Mouse (Mus musculus) liver, adult 2 months (tissue): ENCODE data around the gene Timm50. TPM values are rescaled to one million over a fixed set of nuclear protein-coding genes. Genes with fewer than 3 reads are reported as not detected.

Experiments
- DNase-seq: peaks from one replicate; pipeline ENCODE4 v3.0.0-alpha.2; 2011; ENCODE audit warnings: low read depth, low spot score; ENCODE audit errors: extremely low read depth
- H3K27ac ChIP-seq: fragments of 200-500 bp; replicated peaks from 2 replicates; pipeline ENCODE4 v1.5.1; 2012; ENCODE audit warnings: low read depth, mild to moderate bottlenecking, control low read depth, inconsistent platforms, low read length; ENCODE audit not compliant: insufficient read depth
- H3K27me3 ChIP-seq: fragments of 200-500 bp; 2 replicates; pipeline ENCODE4 v1.6.1; 2012; ENCODE audit warnings: mild to moderate bottlenecking, moderate library complexity, low read length, inconsistent platforms; ENCODE audit not compliant: control insufficient read depth, insufficient read depth
- H3K36me3 ChIP-seq: fragments of 200-500 bp; 2 replicates; pipeline ENCODE4 v1.6.1; 2012; ENCODE audit warnings: low read length, inconsistent platforms; ENCODE audit not compliant: control insufficient read depth, insufficient read depth
- H3K4me1 ChIP-seq: fragments of 200-500 bp; 2 replicates; pipeline ENCODE4 v1.6.1; 2011; ENCODE audit warnings: low read length; ENCODE audit not compliant: control insufficient read depth, insufficient read depth
- H3K4me3 ChIP-seq: fragments of 200-500 bp; 2 replicates; pipeline ENCODE4 v1.5.1; 2011; ENCODE audit warnings: low read depth, mild to moderate bottlenecking, control low read depth, low read length, moderate library complexity; ENCODE audit not compliant: insufficient read depth
- H3K79me2 ChIP-seq: fragments of 200-500 bp; 2 replicates; pipeline ENCODE4 v1.6.1; 2012; ENCODE audit warnings: inconsistent platforms, mild to moderate bottlenecking, low read length, moderate library complexity; ENCODE audit not compliant: control insufficient read depth, insufficient read depth
- H3K9ac ChIP-seq: fragments of 200-500 bp; 2 replicates; pipeline ENCODE4 v1.6.1; 2012; ENCODE audit warnings: low read depth, mild to moderate bottlenecking, control low read depth, inconsistent platforms, low read length
- CTCF ChIP-seq: fragments of 200-500 bp; IDR thresholded peaks from 2 replicates; pipeline ENCODE4 v1.5.1; 2011; ENCODE audit warnings: low read depth, low read length, control low read depth
- POLR2A ChIP-seq: fragments of 200-500 bp; IDR thresholded peaks from 2 replicates; pipeline ENCODE4 v1.6.1; 2011; ENCODE audit warnings: low read length, control low read depth; ENCODE audit not compliant: insufficient read depth; ENCODE audit errors: extremely low read depth
- WGBS: fragments of 180-500 bp; shearing (Covaris S2); methylation state at CpG from one replicate; pipeline ENCODE4 v1.1.7; 2018; 5-methylcytosine and 5-hydroxymethylcytosine counted together
- polyA plus RNA-seq: library from polyadenylated mRNA; depleted of rRNA; stranded (reverse); fragments of >200 nt; gene quantifications from 2 replicates; pipeline ENCODE4 v1.2.3, GENCODE M21; 2012; rRNA removed
- total RNA-seq: library from RNA; depleted of rRNA; stranded (reverse); fragments of >200 nt; gene quantifications from 2 replicates; pipeline ENCODE4 v1.2.3, GENCODE M21; 2014; rRNA removed

Timm50 gene
- total and polyA plus RNA-seq, 2 experiments, result 22.6 to 52.6 TPM

GRCm38 (mm10) chr7:28265391-28265790 lies 46.5 kb downstream of the Timm50 start:
- H3K27me3 ChIP-seq, result 0 out of 2 replicates have a peak, but pooled peaks cover 3% of the 10 kb centered on the region
- no peak overlapping the region for H3K4me3 ChIP-seq
- no peak for DNase-seq
- H3K79me2 ChIP-seq, result no peaks in the 10 kb centered on the region
- H3K9ac ChIP-seq, result no peak overlapping the region
- H3K4me1 ChIP-seq, result no peaks in the 10 kb centered on the region
- TF ChIP-seq POLR2A, result no peak
- TF ChIP-seq CTCF, result no peak
- H3K36me3 ChIP-seq, result no peaks in the 10 kb centered on the region
- 90% methylated on average over 13 of the region's 13 CpGs for WGBS
- H3K27ac ChIP-seq, result no peak overlapping the region

GRCm38 (mm10) chr7:28263786-28264185 lies 48.1 kb downstream of the Timm50 start:
- H3K4me3 ChIP-seq, result no peak overlapping the region
- no peaks in the 10 kb centered on the region for H3K4me1 ChIP-seq
- no peak overlapping the region for H3K27ac ChIP-seq
- no peak overlapping the region for H3K9ac ChIP-seq
- H3K36me3 ChIP-seq, result no peaks in the 10 kb centered on the region
- no peak for DNase-seq
- TF ChIP-seq CTCF (no peak), POLR2A (no peak)
- H3K79me2 ChIP-seq, result no peaks in the 10 kb centered on the region
- H3K27me3 ChIP-seq, result 0 out of 2 replicates have a peak, but pooled peaks cover 3% of the 10 kb centered on the region
- 5% methylated on average over 15 of the region's 15 CpGs for WGBS

- WGBS, result 59% methylated on average over 5 of the region's 5 CpGs
- no peak for TF ChIP-seq CTCF
- no peak for TF ChIP-seq POLR2A
- DNase-seq, result no peak
- Histone ChIP-seq H3K4me3 (no peak overlapping the region), H3K27me3 (0 out of 2 replicates have a peak, but pooled peaks cover 3% of the 10 kb centered on the region), H3K79me2 (no peaks in the 10 kb centered on the region), H3K27ac (no peak overlapping the region), H3K4me1 (no peaks in the 10 kb centered on the region), H3K36me3 (no peaks in the 10 kb centered on the region), H3K9ac (no peak overlapping the region)
Observed at GRCm38 (mm10) chr7:28262861-28263260, 49.0 kb downstream of the Timm50 start.

Other genes with a start within 250 kb of the Timm50 start
- gene Fcgbp, start 240.8 kb downstream of the Timm50 start, total RNA-seq, result 0.07 and 0.74 TPM in 2 replicates
- gene Fcgbp, start 240.8 kb downstream of the Timm50 start, polyA plus RNA-seq, result 1.2 and 1.4 TPM in 2 replicates
- not detected in 2 replicates for gene 9530053A07Rik, start 182.6 kb downstream of the Timm50 start, total RNA-seq
- not detected in 2 replicates for gene 9530053A07Rik, start 182.6 kb downstream of the Timm50 start, polyA plus RNA-seq
- 34.0 and 38.6 TPM in 2 replicates for gene Fbl, start 142.4 kb downstream of the Timm50 start, total RNA-seq
- 32.7 and 36.0 TPM in 2 replicates for gene Fbl, start 142.4 kb downstream of the Timm50 start, polyA plus RNA-seq
- gene Dyrk1b, start 132.6 kb downstream of the Timm50 start, total RNA-seq, result 7.0 and 9.7 TPM in 2 replicates
- 14.8 and 16.6 TPM in 2 replicates for gene Dyrk1b, start 132.6 kb downstream of the Timm50 start, polyA plus RNA-seq
- gene Eid2, start 44.2 kb downstream of the Timm50 start, total RNA-seq, result 0.28 and 0.47 TPM in 2 replicates
- gene Eid2, start 44.2 kb downstream of the Timm50 start, polyA plus RNA-seq, result 0.35 and 0.50 TPM in 2 replicates
- 1.9 and 3.0 TPM in 2 replicates for gene Eid2b, start 34.3 kb downstream of the Timm50 start, total RNA-seq
- 3.5 and 3.9 TPM in 2 replicates for gene Eid2b, start 34.3 kb downstream of the Timm50 start, polyA plus RNA-seq
- not detected in 2 replicates for gene Selenov, start 20.9 kb downstream of the Timm50 start, total RNA-seq
- not detected in 2 replicates for gene Selenov, start 20.9 kb downstream of the Timm50 start, polyA plus RNA-seq
- not detected in 2 replicates for gene Dll3, start 9.8 kb downstream of the Timm50 start, total RNA-seq
- gene Dll3, start 9.8 kb downstream of the Timm50 start, polyA plus RNA-seq, result not detected in 2 replicates
- gene Supt5, start 26.7 kb upstream of the Timm50 start, total RNA-seq, result 15.1 and 20.7 TPM in 2 replicates
- 52.3 and 67.3 TPM in 2 replicates for gene Supt5, start 26.7 kb upstream of the Timm50 start, polyA plus RNA-seq
- gene Rps16, start 38.6 kb upstream of the Timm50 start, total RNA-seq, result 110 and 136 TPM in 2 replicates
- 471 and 577 TPM in 2 replicates for gene Rps16, start 38.6 kb upstream of the Timm50 start, polyA plus RNA-seq
- gene Plekhg2, start 60.5 kb upstream of the Timm50 start, total RNA-seq, result 0.65 and 1.3 TPM in 2 replicates
- 3.3 and 3.5 TPM in 2 replicates for gene Plekhg2, start 60.5 kb upstream of the Timm50 start, polyA plus RNA-seq
- 16.4 and 25.4 TPM in 2 replicates for gene Zfp36, start 68.2 kb upstream of the Timm50 start, total RNA-seq
- gene Zfp36, start 68.2 kb upstream of the Timm50 start, polyA plus RNA-seq, result 41.1 and 54.3 TPM in 2 replicates
- gene Med29, start 80.6 kb upstream of the Timm50 start, total RNA-seq, result 13.4 and 17.6 TPM in 2 replicates
- 49.2 and 50.9 TPM in 2 replicates for gene Med29, start 80.6 kb upstream of the Timm50 start, polyA plus RNA-seq
- gene Paf1, start 80.9 kb upstream of the Timm50 start, total RNA-seq, result 16.1 TPM in 2 replicates
- gene Paf1, start 80.9 kb upstream of the Timm50 start, polyA plus RNA-seq, result 52.8 and 59.1 TPM in 2 replicates
- 18.4 and 24.4 TPM in 2 replicates for gene Gmfg, start 125.4 kb upstream of the Timm50 start, total RNA-seq
- gene Gmfg, start 125.4 kb upstream of the Timm50 start, polyA plus RNA-seq, result 4.0 and 4.6 TPM in 2 replicates
- gene Lrfn1, start 139.9 kb upstream of the Timm50 start, total RNA-seq, result 0.18 TPM in 1 of 2 replicates, not detected in the other
- gene Lrfn1, start 139.9 kb upstream of the Timm50 start, polyA plus RNA-seq, result 0.70 and 0.71 TPM in 2 replicates
- gene Ifnl2, start 198.4 kb upstream of the Timm50 start, total RNA-seq, result not detected in 2 replicates
- not detected in 2 replicates for gene Ifnl2, start 198.4 kb upstream of the Timm50 start, polyA plus RNA-seq
- not detected in 2 replicates for gene Ifnl3, start 210.8 kb upstream of the Timm50 start, total RNA-seq
- not detected in 2 replicates for gene Ifnl3, start 210.8 kb upstream of the Timm50 start, polyA plus RNA-seq
- 8.7 and 16.4 TPM in 2 replicates for gene Sycn, start 228.8 kb upstream of the Timm50 start, total RNA-seq
- 1.4 and 1.6 TPM in 2 replicates for gene Sycn, start 228.8 kb upstream of the Timm50 start, polyA plus RNA-seq
- not detected in 2 replicates for gene Nccrp1, start 235.2 kb upstream of the Timm50 start, total RNA-seq
- 0.05 TPM in 1 of 2 replicates, not detected in the other for gene Nccrp1, start 235.2 kb upstream of the Timm50 start, polyA plus RNA-seq